Mouse (Mus musculus) stomach, embryonic 15.5 days (tissue): ENCODE data around the gene Lpar2. TPM values are rescaled to one million over a fixed set of nuclear protein-coding genes. Genes with fewer than 3 reads are reported as not detected.

Experiments
- ATAC-seq: fragments of 200-750 bp; cut with Nextera tagmentation; 2 replicates; pipeline ENCODE4 v1.8.0; 2017; ENCODE audit warnings: low read depth, moderate number of reproducible peaks, moderate TSS enrichment; ENCODE audit not compliant: insufficient read depth, low FRiP score
- H3K27ac ChIP-seq: fragments of 300-500 bp; sonication (generic); 2 replicates; pipeline ENCODE4 v1.5.1; 2015; ENCODE audit warnings: mild to moderate bottlenecking, inconsistent platforms
- H3K27me3 ChIP-seq: fragments of 300-500 bp; sonication (generic); replicated peaks from 2 replicates; pipeline ENCODE4 v1.6.1; 2015; ENCODE audit warnings: inconsistent platforms
- H3K36me3 ChIP-seq: fragments of 300-500 bp; sonication (generic); 2 replicates; pipeline ENCODE4 v1.6.1; 2015; ENCODE audit warnings: inconsistent platforms
- H3K4me1 ChIP-seq: fragments of 300-500 bp; sonication (generic); 2 replicates; pipeline ENCODE4 v1.6.1; 2015; ENCODE audit warnings: inconsistent platforms
- H3K4me2 ChIP-seq: fragments of 300-500 bp; sonication (generic); 2 replicates; pipeline ENCODE4 v1.6.1; 2015; ENCODE audit warnings: mild to moderate bottlenecking, inconsistent platforms
- H3K4me3 ChIP-seq: fragments of 300-500 bp; sonication (generic); replicated peaks from 2 replicates; pipeline ENCODE4 v1.5.1; 2015; ENCODE audit warnings: inconsistent platforms
- H3K9ac ChIP-seq: fragments of 300-500 bp; sonication (generic); 2 replicates; pipeline ENCODE4 v1.6.1; 2015; ENCODE audit warnings: inconsistent platforms
- H3K9me3 ChIP-seq: fragments of 300-500 bp; sonication (generic); 2 replicates; pipeline ENCODE4 v1.6.1; 2016; ENCODE audit warnings: inconsistent platforms
- WGBS: fragments of 180-500 bp; shearing (Covaris S2); methylation state at CpG from one replicate; pipeline ENCODE4 v1.1.7; 2015; 5-methylcytosine and 5-hydroxymethylcytosine counted together
- polyA plus RNA-seq: library from polyadenylated mRNA; unstranded; fragments of >200 nt; fragmentation: Nextera tagmentation; extraction: Ambion mirVana; gene quantifications from 2 replicates; pipeline ENCODE4 v1.2.1, GENCODE M21; 2015

Lpar2 gene
- polyA plus RNA-seq, 1 experiment from 2014 or later = 0.50 TPM

DNA sequence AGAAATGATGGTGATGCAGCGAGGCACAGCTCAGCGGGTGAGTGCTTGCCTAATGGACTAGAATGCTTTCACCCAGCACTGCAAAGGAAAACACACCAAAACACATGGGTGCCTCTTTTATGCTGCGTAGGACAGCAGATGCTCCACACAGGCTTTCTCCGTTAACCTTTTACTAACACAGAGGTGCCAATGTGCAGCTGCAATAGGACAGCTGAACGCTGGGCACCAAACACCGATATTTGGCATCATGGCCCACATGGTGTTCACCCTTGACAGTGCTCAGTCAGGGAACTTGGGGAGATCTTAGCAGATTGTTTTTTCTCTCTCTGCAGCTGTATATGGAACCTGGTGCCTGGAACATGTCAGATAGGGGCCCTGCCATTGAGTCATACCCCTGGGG lies 27.3 kb upstream of the Lpar2 start:
- Histone ChIP-seq H3K9me3 (no peaks in the 10 kb centered on the region), H3K9ac (no peak overlapping the region), H3K4me2 (no peak overlapping the region), H3K36me3 (peaks cover 55% of the 10 kb centered on the region), H3K4me3 (no peak overlapping the region), H3K4me1 (peaks cover 14% of the 10 kb centered on the region), H3K27ac (no peak overlapping the region), H3K27me3 (no peaks in the 10 kb centered on the region)
- 95% methylated on average over 6 of the region's 6 CpGs for WGBS
- ATAC-seq = no peak

- 92% methylated on average over 16 of the region's 16 CpGs for WGBS
- no peak overlapping the region for H3K4me3 ChIP-seq
- ATAC-seq = no peak
These were observed 25.4 kb upstream of the Lpar2 start for GRCm38 (mm10) chr8:69796721-69797345.

GRCm38 (mm10) chr8:69797661-69798060 lies 24.6 kb upstream of the Lpar2 start:
- WGBS = 96% methylated on average over 10 of the region's 10 CpGs
- Histone ChIP-seq H3K4me1 (0 out of 2 replicates have a peak, but pooled peaks cover 5% of the 10 kb centered on the region), H3K9ac (no peak overlapping the region), H3K36me3 (peaks cover 79% of the 10 kb centered on the region), H3K4me2 (no peak overlapping the region), H3K27ac (no peak overlapping the region), H3K9me3 (no peaks in the 10 kb centered on the region), H3K4me3 (no peak overlapping the region), H3K27me3 (no peaks in the 10 kb centered on the region)
- ATAC-seq = no peak

More at GRCm38 (mm10) chr8:69796721-69797345, 25.4 kb upstream of the Lpar2 start:
- H3K27ac ChIP-seq = no peak overlapping the region
- no peak overlapping the region for H3K9ac ChIP-seq
- H3K36me3 ChIP-seq = peaks cover 71% of the 10 kb centered on the region
- peaks cover 12% of the 10 kb centered on the region for H3K4me1 ChIP-seq
- no peaks in the 10 kb centered on the region for H3K9me3 ChIP-seq
- no peaks in the 10 kb centered on the region for H3K27me3 ChIP-seq
- H3K4me2 ChIP-seq = no peak overlapping the region

- 89% methylated on average over 8 of the region's 8 CpGs for WGBS
- ATAC-seq = no peak
- H3K27me3 ChIP-seq = no peaks in the 10 kb centered on the region
- no peak overlapping the region for H3K4me3 ChIP-seq
- H3K9ac ChIP-seq = no peak overlapping the region
- no peaks in the 10 kb centered on the region for H3K4me1 ChIP-seq
- H3K27ac ChIP-seq = no peak overlapping the region
- peaks cover 92% of the 10 kb centered on the region for H3K36me3 ChIP-seq
- no peak overlapping the region for H3K4me2 ChIP-seq
- no peaks in the 10 kb centered on the region for H3K9me3 ChIP-seq
These were observed 23.0 kb upstream of the Lpar2 start for GRCm38 (mm10) chr8:69799261-69799660.

DNA sequence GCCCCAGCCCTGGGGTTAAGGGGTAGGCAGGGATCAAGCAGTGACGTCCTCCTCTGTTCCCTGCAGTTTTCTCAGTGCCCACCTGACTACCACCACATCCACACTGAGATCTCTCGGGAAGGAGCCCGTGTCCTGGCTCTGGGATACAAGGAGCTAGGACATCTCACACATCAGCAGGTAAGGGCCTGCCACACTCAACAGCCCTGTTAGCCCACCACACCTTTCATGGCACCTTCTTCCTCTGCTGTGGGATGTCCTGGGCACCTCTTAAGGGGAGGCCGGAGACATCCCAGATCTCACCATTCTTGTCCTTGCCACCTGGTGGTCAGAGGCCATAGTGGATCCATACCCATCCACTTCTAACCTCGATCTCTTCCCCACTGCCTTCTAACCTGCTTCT lies 22.3 kb upstream of the Lpar2 start:
- ATAC-seq = no peak
- H3K4me1 ChIP-seq = no peaks in the 10 kb centered on the region
- H3K27me3 ChIP-seq = no peaks in the 10 kb centered on the region
- peaks cover 87% of the 10 kb centered on the region for H3K36me3 ChIP-seq
- H3K4me2 ChIP-seq = no peak overlapping the region
- WGBS = 89% methylated on average over 5 of the region's 5 CpGs
- H3K9ac ChIP-seq = no peak overlapping the region
- no peak overlapping the region for H3K27ac ChIP-seq
- no peak overlapping the region for H3K4me3 ChIP-seq
- H3K9me3 ChIP-seq = no peaks in the 10 kb centered on the region

DNA sequence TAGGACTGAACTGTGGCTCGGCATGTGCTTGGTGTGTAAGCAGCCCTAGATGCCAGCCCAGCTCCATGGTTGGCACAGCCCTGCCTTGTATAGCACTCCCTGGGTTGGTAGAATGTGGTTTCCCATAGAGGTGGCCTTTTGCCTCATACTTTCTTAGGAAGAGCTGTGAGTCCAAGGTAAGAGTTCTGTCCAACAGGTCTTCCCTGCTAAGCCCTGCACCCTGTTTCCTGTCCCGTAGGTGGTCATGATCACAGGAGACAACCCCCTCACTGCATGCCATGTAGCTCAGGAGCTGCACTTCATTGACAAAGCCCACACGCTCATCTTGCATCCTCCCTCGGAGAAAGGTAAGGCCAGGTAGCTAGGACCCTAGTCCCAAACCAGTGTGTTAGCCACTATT lies 20.4 kb upstream of the Lpar2 start:
- 93% methylated on average over 4 of the region's 4 CpGs for WGBS
- ATAC-seq = no peak

DNA sequence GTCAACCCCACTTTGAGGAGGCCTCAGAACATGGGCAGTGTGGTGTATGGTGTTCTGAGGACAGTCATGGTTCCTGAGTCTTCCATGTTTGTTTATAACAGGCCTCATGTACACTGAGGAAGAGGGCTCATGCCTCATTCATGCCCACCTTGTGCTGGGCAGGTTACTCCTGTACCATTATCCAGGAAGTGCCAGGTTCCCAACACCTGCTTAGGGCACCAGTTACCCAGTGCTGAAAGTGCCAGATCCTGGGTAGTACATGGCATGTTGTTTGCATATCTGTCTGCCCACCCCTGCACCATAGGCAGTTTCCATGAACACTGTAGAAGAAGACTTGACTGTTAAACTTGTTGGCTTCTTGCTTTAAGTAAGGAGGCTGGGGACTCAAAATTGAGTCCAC lies 20.0 kb upstream of the Lpar2 start:
- Histone ChIP-seq H3K4me2 (no peak overlapping the region), H3K4me1 (no peaks in the 10 kb centered on the region), H3K27me3 (no peaks in the 10 kb centered on the region), H3K4me3 (no peak overlapping the region), H3K27ac (no peak overlapping the region), H3K36me3 (peaks cover 90% of the 10 kb centered on the region), H3K9ac (no peak overlapping the region), H3K9me3 (no peaks in the 10 kb centered on the region)
- no peak for ATAC-seq

More for the DNA sequence above, 20.4 kb upstream of the Lpar2 start:
- Histone ChIP-seq H3K9me3 (no peaks in the 10 kb centered on the region), H3K36me3 (peaks cover 90% of the 10 kb centered on the region), H3K4me1 (no peaks in the 10 kb centered on the region), H3K27me3 (no peaks in the 10 kb centered on the region), H3K4me2 (no peak overlapping the region), H3K27ac (no peak overlapping the region), H3K4me3 (no peak overlapping the region), H3K9ac (no peak overlapping the region)

DNA sequence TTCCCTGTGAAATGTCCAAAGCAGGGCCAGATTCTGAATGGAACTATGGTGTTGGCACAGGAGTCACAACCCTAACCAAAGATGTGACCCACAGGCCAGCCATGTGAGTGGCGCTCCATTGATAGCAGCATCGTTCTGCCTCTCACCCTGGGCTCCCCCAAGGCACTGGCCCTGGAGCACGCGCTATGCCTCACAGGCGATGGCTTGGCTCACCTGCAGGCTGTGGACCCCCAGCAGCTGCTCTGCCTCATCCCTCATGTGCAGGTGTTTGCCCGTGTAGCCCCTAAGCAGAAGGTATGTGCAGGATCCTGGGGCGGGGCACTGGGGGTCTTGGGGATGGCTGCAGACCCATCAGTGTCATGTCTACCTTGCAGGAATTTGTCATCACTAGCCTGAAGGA lies 18.9 kb upstream of the Lpar2 start:
- ATAC-seq = no peak
- Histone ChIP-seq H3K9ac (no peak overlapping the region), H3K36me3 (peaks cover 84% of the 10 kb centered on the region), H3K27ac (no peak overlapping the region), H3K9me3 (no peaks in the 10 kb centered on the region), H3K4me2 (no peak overlapping the region), H3K4me1 (peaks cover 2% of the 10 kb centered on the region; the same call in 1 of the 2 replicates), H3K4me3 (no peak overlapping the region), H3K27me3 (no peaks in the 10 kb centered on the region)
- 87% methylated on average over 7 of the region's 7 CpGs for WGBS

DNA sequence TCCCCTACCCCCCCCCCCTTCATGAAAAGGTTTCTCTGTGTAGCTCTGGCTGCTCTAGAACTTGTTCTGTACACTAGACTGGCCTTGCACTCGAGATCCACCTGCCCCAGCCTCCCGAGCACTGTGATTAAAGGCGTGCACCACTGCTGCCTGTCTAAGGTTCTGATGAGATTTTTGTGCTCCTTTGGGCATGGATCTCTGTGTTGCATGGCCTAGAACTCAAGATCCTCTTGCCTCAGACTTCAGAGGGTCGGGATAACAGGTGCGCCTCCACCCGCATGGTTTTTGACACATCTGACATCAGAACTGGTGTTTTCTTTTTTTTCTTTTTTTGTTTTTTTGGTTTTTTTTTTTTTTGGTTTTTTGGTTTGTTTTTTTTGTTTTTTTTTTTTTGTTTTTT lies 17.7 kb upstream of the Lpar2 start:
- Histone ChIP-seq H3K4me1 (peaks cover 7% of the 10 kb centered on the region; the same call in 1 of the 2 replicates), H3K27me3 (no peaks in the 10 kb centered on the region), H3K27ac (no peak overlapping the region), H3K36me3 (peaks cover 73% of the 10 kb centered on the region), H3K4me3 (no peak overlapping the region), H3K9ac (no peak overlapping the region), H3K4me2 (no peak overlapping the region), H3K9me3 (no peaks in the 10 kb centered on the region)
- ATAC-seq = no peak
- 91% methylated on average over 6 of the region's 6 CpGs for WGBS

DNA sequence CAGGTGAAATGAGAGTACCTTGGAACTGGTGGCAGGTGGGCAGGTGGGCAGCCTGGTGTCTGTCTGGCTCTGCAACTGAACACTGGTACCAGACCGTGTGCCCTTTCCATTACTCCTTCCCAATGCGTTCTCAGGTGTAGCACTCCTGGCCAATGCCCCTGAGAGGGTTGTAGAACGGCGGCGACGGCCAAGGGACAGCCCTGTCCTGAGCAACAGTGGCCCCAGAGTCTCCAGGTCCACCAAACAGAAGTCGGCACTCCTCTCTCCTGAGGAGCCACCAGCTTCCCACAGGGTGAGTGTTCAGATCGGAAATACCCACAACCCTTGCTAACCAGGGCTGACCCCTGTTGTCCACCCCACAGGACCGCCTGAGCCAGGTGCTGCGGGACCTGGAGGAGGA lies 17.1 kb upstream of the Lpar2 start:
- no peak overlapping the region for H3K9ac ChIP-seq
- H3K27me3 ChIP-seq = no peaks in the 10 kb centered on the region
- no peak overlapping the region for H3K4me2 ChIP-seq
- no peak overlapping the region for H3K4me3 ChIP-seq
- H3K36me3 ChIP-seq = peaks cover 68% of the 10 kb centered on the region
- no peaks in the 10 kb centered on the region for H3K9me3 ChIP-seq
- H3K27ac ChIP-seq = no peak overlapping the region
- peaks cover 7% of the 10 kb centered on the region; the same call in 1 of the 2 replicates for H3K4me1 ChIP-seq
- WGBS = 91% methylated on average over 10 of the region's 10 CpGs
- ATAC-seq = no peak

GRCm38 (mm10) chr8:69805491-69805890 lies 16.7 kb upstream of the Lpar2 start:
- no peak overlapping the region for H3K4me2 ChIP-seq
- H3K4me3 ChIP-seq = no peak overlapping the region
- 94% methylated on average over 9 of the region's 9 CpGs for WGBS
- H3K36me3 ChIP-seq = peaks cover 64% of the 10 kb centered on the region
- no peaks in the 10 kb centered on the region for H3K27me3 ChIP-seq
- no peak overlapping the region for H3K27ac ChIP-seq
- H3K4me1 ChIP-seq = peaks cover 7% of the 10 kb centered on the region; the same call in 1 of the 2 replicates
- H3K9ac ChIP-seq = no peak overlapping the region
- ATAC-seq = no peak
- no peaks in the 10 kb centered on the region for H3K9me3 ChIP-seq

DNA sequence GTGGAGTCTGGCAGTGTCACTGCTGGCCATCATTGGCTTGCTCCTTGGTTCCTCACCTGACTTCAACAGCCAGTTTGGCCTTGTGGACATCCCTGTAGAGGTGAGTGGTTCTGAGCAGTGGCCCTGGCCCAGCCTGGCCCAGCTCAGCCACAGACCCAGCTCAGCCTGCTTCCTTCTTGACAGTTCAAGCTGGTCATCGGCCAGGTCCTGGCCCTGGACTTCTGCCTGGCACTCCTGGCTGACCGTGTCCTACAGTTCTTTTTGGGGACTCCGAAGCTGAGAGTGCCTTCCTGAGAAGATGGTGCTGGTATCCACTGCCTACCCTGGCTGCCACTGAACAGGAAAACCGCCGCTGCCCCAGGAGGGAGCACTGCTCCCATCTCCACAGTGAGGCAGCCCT lies 15.0 kb upstream of the Lpar2 start:
- Histone ChIP-seq H3K4me2 (no peak overlapping the region), H3K27ac (no peak overlapping the region), H3K4me3 (no peak overlapping the region), H3K9ac (no peak overlapping the region), H3K9me3 (no peaks in the 10 kb centered on the region), H3K36me3 (peaks cover 50% of the 10 kb centered on the region), H3K4me1 (peaks cover 7% of the 10 kb centered on the region; the same call in 1 of the 2 replicates), H3K27me3 (no peaks in the 10 kb centered on the region)
- no peak for ATAC-seq
- WGBS = 94% methylated on average over 5 of the region's 5 CpGs
